Mouse (Mus musculus): ENCODE measurements around the gene Clec2i. TPM values are rescaled to one million over a fixed set of nuclear protein-coding genes. Genes with fewer than 3 reads are reported as not detected.

Clec2i gene
- total and polyA plus RNA-seq, 3 experiments: not detected

DNA sequence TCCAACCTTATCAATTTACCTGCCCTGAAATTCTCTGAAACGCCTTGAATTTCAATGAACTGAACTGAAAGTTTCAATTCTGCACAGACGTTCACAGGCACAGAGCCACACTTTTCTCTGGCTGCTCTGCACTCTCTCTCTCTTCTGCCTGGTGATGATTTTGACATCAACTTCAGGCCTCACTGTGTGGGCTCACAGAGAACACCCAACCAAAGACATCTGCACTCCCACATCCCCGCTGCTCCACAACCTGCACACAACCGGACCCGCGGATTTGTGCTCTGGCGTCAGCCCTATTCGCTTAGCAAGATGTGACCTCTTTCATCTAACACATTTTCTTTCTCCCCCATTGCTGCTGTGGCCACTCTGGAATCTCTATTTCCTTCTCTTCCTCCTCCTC, 43.3 kb upstream of the Clec2i start:
- peak; percentile 54 for DNase-seq (ENCODE audit: low read depth, low spot score)
- H3K4me1 ChIP-seq (ENCODE audit: control insufficient read depth in 1 of 2, insufficient read depth in 2 of 2, low read length in 2 of 2): peaks cover 4 to 20% of the 10 kb centered on the region in 2 experiments; a peak in 3 of 4 replicates
- H3K9me3 ChIP-seq (replicated peaks; ENCODE audit: insufficient read depth, low read length): no peaks in the 10 kb centered on the region
- H3K79me2 ChIP-seq (ENCODE audit: control insufficient read depth, insufficient read depth, low read length, poor library complexity): no peaks in the 10 kb centered on the region; the same call in 1 of the 2 replicates
- H3K36me3 ChIP-seq (ENCODE audit: control insufficient read depth in 1 of 2, insufficient read depth in 2 of 2, low read length in 2 of 2): peaks cover 0 to 15% of the 10 kb centered on the region in 2 experiments; a peak in 2 of 4 replicates
- TF ChIP-seq HCFC1 (IDR thresholded peaks at IDR 0.05; ENCODE audit: low read depth, low read length) (no peak), ZKSCAN1 (IDR thresholded peaks at IDR 0.05; ENCODE audit: low read depth, low read length) (no peak), RCOR1 (IDR thresholded peaks at IDR 0.05; ENCODE audit: low read depth, low read length) (no peak), EP300 (IDR thresholded peaks at IDR 0.05; ENCODE audit: low read depth in 1 of 2, low read length in 2 of 2) (no peak), MYB (IDR thresholded peaks at IDR 0.05; ENCODE audit: low read depth, low read length) (no peak), ELF1 (IDR thresholded peaks at IDR 0.05; ENCODE audit: low read depth, low read length) (no peak), ZMIZ1 (IDR thresholded peaks at IDR 0.05; ENCODE audit: low read depth, low read length) (no peak), CHD1 (IDR thresholded peaks at IDR 0.05; ENCODE audit: low read depth, low read length) (no peak)
- H3K27ac ChIP-seq (ENCODE audit: control insufficient read depth, low read depth, low read length): peak overlapping the region; percentile 65
- H3K9ac ChIP-seq (ENCODE audit: control insufficient read depth, low read depth, low read length, poor library complexity, severe bottlenecking): peak overlapping the region; percentile 55
- no peaks in the 10 kb centered on the region for H3K27me3 ChIP-seq (ENCODE audit: control insufficient read depth in 1 of 2, insufficient read depth in 2 of 2, low read length in 2 of 2)
- peak overlapping the region; percentile 71 to 77 for H3K4me3 ChIP-seq (ENCODE audit: control insufficient read depth in 1 of 2, insufficient read depth in 1 of 2, low read depth in 2 of 2, low read length in 2 of 2)

DNA sequence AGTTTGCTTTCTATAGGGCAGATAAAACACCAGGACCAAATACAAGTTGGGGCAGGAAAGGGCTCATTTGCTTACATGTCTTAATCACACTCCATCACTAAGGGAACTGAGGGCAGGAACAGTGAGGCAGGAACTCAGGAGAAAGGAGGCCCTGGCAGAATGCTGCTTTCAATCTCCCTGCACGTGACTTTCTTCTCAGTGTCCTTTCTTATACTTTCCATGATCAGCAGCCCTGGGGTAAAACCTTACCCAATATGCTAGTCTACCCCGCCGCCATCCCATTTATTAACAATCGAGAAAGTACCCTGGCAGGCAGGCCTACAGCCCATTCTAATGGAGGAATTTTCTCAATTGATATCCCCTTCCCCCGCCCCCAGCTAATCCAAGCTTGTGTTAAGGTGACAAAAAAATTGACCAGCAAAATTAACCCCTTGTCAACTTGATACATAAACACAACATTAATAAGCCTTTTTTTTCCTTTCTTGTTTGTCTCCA, 42.8 kb upstream of the Clec2i start:
- Histone ChIP-seq H3K4me1 (ENCODE audit: control insufficient read depth in 1 of 2, insufficient read depth in 2 of 2, low read length in 2 of 2) (peaks cover 4 to 20% of the 10 kb centered on the region in 2 experiments; a peak in 3 of 4 replicates), H3K4me3 (ENCODE audit: control insufficient read depth in 1 of 2, insufficient read depth in 1 of 2, low read depth in 2 of 2, low read length in 2 of 2) (peak overlapping the region; percentile 71 to 77), H3K9ac (ENCODE audit: control insufficient read depth, low read depth, low read length, poor library complexity, severe bottlenecking) (peak overlapping the region; percentile 55), H3K36me3 (ENCODE audit: control insufficient read depth in 1 of 2, insufficient read depth in 2 of 2, low read length in 2 of 2) (peaks cover 0 to 15% of the 10 kb centered on the region in 2 experiments; a peak in 2 of 4 replicates), H3K27ac (ENCODE audit: control insufficient read depth, low read depth, low read length) (peak overlapping the region; percentile 65), H3K79me2 (ENCODE audit: control insufficient read depth, insufficient read depth, low read length, poor library complexity) (no peaks in the 10 kb centered on the region; the same call in 1 of the 2 replicates), H3K9me3 (replicated peaks; ENCODE audit: insufficient read depth, low read length) (no peaks in the 10 kb centered on the region), H3K27me3 (ENCODE audit: control insufficient read depth in 1 of 2, insufficient read depth in 2 of 2, low read length in 2 of 2) (no peaks in the 10 kb centered on the region)
- TF ChIP-seq ZKSCAN1 (IDR thresholded peaks at IDR 0.05; ENCODE audit: low read depth, low read length) (no peak), MYB (IDR thresholded peaks at IDR 0.05; ENCODE audit: low read depth, low read length) (no peak), CHD1 (IDR thresholded peaks at IDR 0.05; ENCODE audit: low read depth, low read length) (no peak), RAD21 (IDR thresholded peaks at IDR 0.05; ENCODE audit: low read depth, low read length) (no peak), POLR2AphosphoS2 (IDR thresholded peaks at IDR 0.05; ENCODE audit: low read length) (no peak), MAFK (IDR thresholded peaks at IDR 0.05; ENCODE audit: borderline replicate concordance, low read depth, low read length) (no peak), NRF1 (IDR thresholded peaks at IDR 0.05; ENCODE audit: insufficient read depth, low read depth, low read length, poor library complexity, severe bottlenecking) (no peak), MAX (IDR thresholded peaks at IDR 0.05; ENCODE audit: low read length) (no peak), GABPA (IDR thresholded peaks at IDR 0.05; ENCODE audit: low read depth, low read length) (no peak), E2F4 (IDR thresholded peaks at IDR 0.05; ENCODE audit: borderline replicate concordance, low read depth, low read length) (no peak), USF2 (IDR thresholded peaks at IDR 0.05; ENCODE audit: borderline replicate concordance in 1 of 2, insufficient read depth in 1 of 2, low read depth in 1 of 2, low read length in 2 of 2) (no peak), MYC (IDR thresholded peaks at IDR 0.05; ENCODE audit: low read depth, low read length) (no peak), CTCF (IDR thresholded peaks at IDR 0.05 in 2 of 3, conservative IDR thresholded peaks at IDR 0.05 in 1 of 3; ENCODE audit: control insufficient read depth in 1 of 3, insufficient read depth in 1 of 3, low read depth in 2 of 3, low read length in 3 of 3, poor library complexity in 1 of 3, severe bottlenecking in 1 of 3) (no peak), ETS1 (IDR thresholded peaks at IDR 0.05; ENCODE audit: low read depth, low read length) (no peak)
- peak; percentile 37 for DNase-seq (ENCODE audit: low read depth, low spot score)
